Comparison of ENCODE assay signal across 13 mouse cellular contexts in the genomic region with DNA sequence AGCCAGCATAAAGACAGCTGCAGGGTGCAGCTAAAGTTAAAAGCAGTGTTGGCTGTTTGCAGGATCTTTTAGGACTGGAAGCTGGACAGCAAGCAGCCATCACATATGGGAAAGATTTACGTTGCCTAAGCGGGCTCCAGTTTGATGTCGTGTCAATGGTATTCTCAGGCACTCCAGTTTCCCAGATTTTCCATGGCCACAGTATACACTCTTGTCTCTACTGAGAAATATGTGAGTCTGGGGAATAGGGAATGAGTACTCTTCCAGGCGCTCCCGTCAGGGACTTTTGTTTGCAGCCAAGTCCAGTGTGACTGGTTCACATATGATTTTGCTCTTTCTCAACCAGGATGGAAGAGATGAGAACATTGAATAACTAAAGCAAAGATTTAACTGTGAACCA.
DNase-seq lines count a peak whose midpoint lies in the region; ATAC-seq and TF ChIP-seq lines count a peak whose summit lies in the region.
"Had no signal": no experiment of that assay in that cellular context is flagged by ENCODE, and none has a peak within 500 bp of the region (broad histone marks: within the 10 kb centered on the region; RNA-seq: fewer than 3 reads in every experiment).

No protein-coding gene starts in this region.

- no peak overlapping the region for H3K9ac ChIP-seq in kidney, postnatal 0 days (ENCODE audit: low read depth, low read length)
- no peak overlapping the region for H3K9ac ChIP-seq in embryonic facial prominence, embryonic 13.5 days
- no peak overlapping the region for H3K9ac ChIP-seq in limb, embryonic 14.5 days (ENCODE audit: low read depth, low read length, severe bottlenecking)
- no peak overlapping the region for H3K9ac ChIP-seq in midbrain, postnatal 0 days (replicated peaks; ENCODE audit: low read length, poor library complexity, severe bottlenecking)
- H3K9ac ChIP-seq: liver, embryonic 15.5 days; midbrain, embryonic 12.5 days; neural tube, embryonic 13.5 days had no signal

- ATAC-seq in kidney, postnatal 0 days (replicated peaks; ENCODE audit: low FRiP score, low read depth) = no peak
- ATAC-seq in embryonic facial prominence, embryonic 13.5 days (ENCODE audit: insufficient number of reproducible peaks, insufficient read depth, low FRiP score, low TSS enrichment, low read depth) = no peak
- ATAC-seq in limb, embryonic 14.5 days (ENCODE audit: low FRiP score, low read depth) = peak; percentile 93
- no peak for ATAC-seq in midbrain, postnatal 0 days (ENCODE audit: low FRiP score)
- ATAC-seq: forebrain, embryonic 14.5 days had no signal

- no peak overlapping the region for H3K4me2 ChIP-seq in kidney, postnatal 0 days (ENCODE audit: low read length)
- no peak overlapping the region for H3K4me2 ChIP-seq in embryonic facial prominence, embryonic 13.5 days
- H3K4me2 ChIP-seq in limb, embryonic 14.5 days (replicated peaks; ENCODE audit: low read depth, low read length, severe bottlenecking) = 0 out of 2 replicates have a peak overlapping the region, but pooled peaks have one; percentile 5
- H3K4me2 ChIP-seq in midbrain, postnatal 0 days (ENCODE audit: low read depth, low read length, poor library complexity, severe bottlenecking) = no peak overlapping the region
- H3K4me2 ChIP-seq: liver, embryonic 15.5 days; midbrain, embryonic 12.5 days; neural tube, embryonic 13.5 days had no signal

- TF ChIP-seq CTCF in kidney, postnatal 0 days (IDR thresholded peaks at IDR 0.05; ENCODE audit: low read depth) = no peak
- no peak for TF ChIP-seq CTCF in midbrain, postnatal 0 days (IDR thresholded peaks at IDR 0.05)

- no peaks in the 10 kb centered on the region for H3K27me3 ChIP-seq in kidney, postnatal 0 days (ENCODE audit: insufficient read depth, low read length)
- H3K27me3 ChIP-seq in embryonic facial prominence, embryonic 13.5 days = no peaks in the 10 kb centered on the region
- H3K27me3 ChIP-seq in limb, embryonic 14.5 days (ENCODE audit: control insufficient read depth, insufficient read depth, low read length) = no peaks in the 10 kb centered on the region
- H3K27me3 ChIP-seq in midbrain, postnatal 0 days (ENCODE audit: insufficient read depth, low read length) = no peaks in the 10 kb centered on the region
- H3K27me3 ChIP-seq: liver, embryonic 15.5 days; midbrain, embryonic 12.5 days; neural tube, embryonic 13.5 days had no signal

- WGBS in kidney, postnatal 0 days = 58% methylated on average over 5 of the region's 5 CpGs
- 44% methylated on average over 5 of the region's 5 CpGs for WGBS in embryonic facial prominence, embryonic 13.5 days
- 17% methylated on average over 5 of the region's 5 CpGs for whole genome bisulfite sequencing in limb, embryonic 14.5 days
- 91% methylated on average over 5 of the region's 5 CpGs for WGBS in midbrain, postnatal 0 days

- no peaks in the 10 kb centered on the region for H3K36me3 ChIP-seq in kidney, postnatal 0 days (ENCODE audit: insufficient read depth, low read length)
- no peaks in the 10 kb centered on the region for H3K36me3 ChIP-seq in embryonic facial prominence, embryonic 13.5 days
- H3K36me3 ChIP-seq in limb, embryonic 14.5 days (ENCODE audit: control insufficient read depth, insufficient read depth, low read length) = no peaks in the 10 kb centered on the region
- no peaks in the 10 kb centered on the region for H3K36me3 ChIP-seq in midbrain, postnatal 0 days (ENCODE audit: insufficient read depth, low read length)
- H3K36me3 ChIP-seq: liver, embryonic 15.5 days; midbrain, embryonic 12.5 days; neural tube, embryonic 13.5 days had no signal

- no peaks in the 10 kb centered on the region for H3K9me3 ChIP-seq in kidney, postnatal 0 days (replicated peaks; ENCODE audit: low read length)
- no peaks in the 10 kb centered on the region for H3K9me3 ChIP-seq in embryonic facial prominence, embryonic 13.5 days
- no peaks in the 10 kb centered on the region for H3K9me3 ChIP-seq in limb, embryonic 14.5 days (ENCODE audit: control insufficient read depth, low read length)
- H3K9me3 ChIP-seq in midbrain, postnatal 0 days (ENCODE audit: low read length) = no peaks in the 10 kb centered on the region
- H3K9me3 ChIP-seq: liver, embryonic 15.5 days; midbrain, embryonic 12.5 days; neural tube, embryonic 13.5 days had no signal

- peak overlapping the region; percentile 54 for H3K27ac ChIP-seq in kidney, postnatal 0 days
- H3K27ac ChIP-seq in embryonic facial prominence, embryonic 13.5 days = peak overlapping the region; percentile 74
- peak overlapping the region; percentile 63 for H3K27ac ChIP-seq in limb, embryonic 14.5 days (replicated peaks; ENCODE audit: low read depth, low read length)
- H3K27ac ChIP-seq in midbrain, postnatal 0 days (ENCODE audit: low read depth, low read length) = no peak overlapping the region
- H3K27ac ChIP-seq: liver, embryonic 15.5 days; midbrain, embryonic 12.5 days; neural tube, embryonic 13.5 days had no signal

- no peak for TF ChIP-seq POLR2A in limb, embryonic 14.5 days (IDR thresholded peaks at IDR 0.05; ENCODE audit: borderline replicate concordance, extremely low read depth, insufficient read depth, insufficient read length)

- H3K4me3 ChIP-seq in kidney, postnatal 0 days (replicated peaks; ENCODE audit: low read depth, low read length) = no peak overlapping the region
- no peak overlapping the region for H3K4me3 ChIP-seq in embryonic facial prominence, embryonic 13.5 days
- H3K4me3 ChIP-seq in limb, embryonic 14.5 days (replicated peaks; ENCODE audit: low read length) = no peak overlapping the region
- H3K4me3 ChIP-seq in midbrain, postnatal 0 days (ENCODE audit: low read depth, low read length) = no peak overlapping the region
- H3K4me3 ChIP-seq: liver, embryonic 15.5 days; midbrain, embryonic 12.5 days; neural tube, embryonic 13.5 days had no signal

- DNase-seq in embryo, embryonic 10 days (ENCODE audit: low spot score) = peak; percentile 48
- no peak for DNase-seq in embryo, embryonic 9.5 days (ENCODE audit: extremely low spot score)
- DNase-seq in kidney, postnatal 0 days (ENCODE audit: low spot score) = peak; percentile 83
- no peak for DNase-seq in kidney, postnatal 36 days
- DNase-seq in limb, embryonic 14.5 days (ENCODE audit: low spot score) = peak; percentile 90
- DNase-seq in cerebellum, postnatal 25 days = no peak
- no peak for DNase-seq in midbrain, postnatal 0 days (ENCODE audit: low spot score)
- DNase-seq: cerebellum, adult 8-10 months had no signal

- H3K4me1 ChIP-seq in kidney, postnatal 0 days (replicated peaks; ENCODE audit: insufficient read depth, low read length) = peaks cover 2% of the 10 kb centered on the region; the same call in 1 of the 2 replicates
- peaks cover 19% of the 10 kb centered on the region for H3K4me1 ChIP-seq in embryonic facial prominence, embryonic 13.5 days
- H3K4me1 ChIP-seq in limb, embryonic 14.5 days (ENCODE audit: control insufficient read depth, insufficient read depth, low read length) = peaks cover 7% of the 10 kb centered on the region
- no peaks in the 10 kb centered on the region for H3K4me1 ChIP-seq in midbrain, postnatal 0 days (ENCODE audit: insufficient read depth, low read length)
- H3K4me1 ChIP-seq: liver, embryonic 15.5 days; midbrain, embryonic 12.5 days; neural tube, embryonic 13.5 days had no signal

Comparison
In these comparisons a context has a peak if more than half of its experiments do, and no peak if none do; other contexts are left out.
1. DNase-seq: peak in embryo, embryonic 10 days (single experiment), kidney, postnatal 0 days (single experiment) and limb, embryonic 14.5 days (single experiment); none in embryo, embryonic 9.5 days (single experiment), kidney, postnatal 36 days (0 of 2), cerebellum, postnatal 25 days (0 of 2) and midbrain, postnatal 0 days (single experiment).